Mouse (Mus musculus) midbrain, postnatal 0 days (tissue): ENCODE measurements around the gene Gm20547. TPM values are rescaled to one million over a fixed set of nuclear protein-coding genes. Genes with fewer than 3 reads are reported as not detected.
A peak's percentile ranks its signal among the peaks of the same experiment; 100 is the strongest.

Experiments
- ATAC-seq: fragments of 200-750 bp; cut with Nextera tagmentation; 2 replicates; pipeline ENCODE4 v1.8.0; 2017; ENCODE audit warnings: moderate number of reproducible peaks, mild to moderate bottlenecking, moderate TSS enrichment, moderate library complexity; ENCODE audit not compliant: low FRiP score
- DNase-seq: peaks from one replicate; pipeline ENCODE4 v3.0.0-alpha.2; 2015; ENCODE audit warnings: low spot score
- H3K27ac ChIP-seq: fragments of 300-500 bp; sonication (generic); 2 replicates; pipeline ENCODE4 v1.5.1; 2014; ENCODE audit warnings: low read depth, mild to moderate bottlenecking, low read length, mixed read lengths
- H3K27me3 ChIP-seq: fragments of 300-500 bp; sonication (generic); 2 replicates; pipeline ENCODE4 v1.6.1; 2014; ENCODE audit warnings: low read length, control low read depth, mixed read lengths; ENCODE audit not compliant: insufficient read depth
- H3K36me3 ChIP-seq: fragments of 300-500 bp; sonication (generic); 2 replicates; pipeline ENCODE4 v1.6.1; 2014; ENCODE audit warnings: low read length, control low read depth, mixed read lengths; ENCODE audit not compliant: insufficient read depth
- H3K4me1 ChIP-seq: fragments of 300-500 bp; sonication (generic); 2 replicates; pipeline ENCODE4 v1.6.1; 2014; ENCODE audit warnings: mild to moderate bottlenecking, control low read depth, antibody characterized with exemption, low read length, mixed read lengths; ENCODE audit not compliant: insufficient read depth
- H3K4me2 ChIP-seq: fragments of 300-500 bp; sonication (generic); 2 replicates; pipeline ENCODE4 v1.6.1; 2014; ENCODE audit warnings: low read depth, mild to moderate bottlenecking, low read length, mixed read lengths; ENCODE audit not compliant: poor library complexity, severe bottlenecking
- H3K4me3 ChIP-seq: fragments of 300-500 bp; sonication (generic); 2 replicates; pipeline ENCODE4 v1.5.1; 2014; ENCODE audit warnings: low read depth, mild to moderate bottlenecking, low read length, moderate library complexity
- H3K9ac ChIP-seq: fragments of 300-500 bp; sonication (generic); replicated peaks from 2 replicates; pipeline ENCODE4 v1.6.1; 2014; ENCODE audit warnings: mild to moderate bottlenecking, low read length, moderate library complexity, mixed read lengths; ENCODE audit not compliant: poor library complexity, severe bottlenecking
- H3K9me3 ChIP-seq: fragments of 300-500 bp; sonication (generic); 2 replicates; pipeline ENCODE4 v1.6.1; 2016; ENCODE audit warnings: low read length, control low read depth
- CTCF ChIP-seq: IDR thresholded peaks from 2 replicates; pipeline ENCODE4 v1.5.1; 2016; ENCODE audit warnings: antibody characterized with exemption, mild to moderate bottlenecking
- WGBS: fragments of 180-500 bp; shearing (Covaris S2); extraction: QIAGEN DNeasy Blood & Tissue Kit; methylation state at CpG from one replicate; pipeline ENCODE4 v1.1.7; 2014; 5-methylcytosine and 5-hydroxymethylcytosine counted together
- polyA plus RNA-seq: library from polyadenylated mRNA; unstranded; fragments of >200 nt; fragmentation: Nextera tagmentation; extraction: Ambion mirVana; gene quantifications from 2 replicates; pipeline ENCODE4 v1.2.1, GENCODE M21; 2015
- total RNA-seq: library from RNA; depleted of rRNA; stranded (reverse); fragments of >200 nt; gene quantifications from 2 replicates; pipeline ENCODE4 v1.2.3, GENCODE M21; 2014; rRNA removed

Gene Gm20547
- total RNA-seq (not detected in 2 replicates), polyA plus RNA-seq (0.10 and 0.25 TPM in 2 replicates)

DNA sequence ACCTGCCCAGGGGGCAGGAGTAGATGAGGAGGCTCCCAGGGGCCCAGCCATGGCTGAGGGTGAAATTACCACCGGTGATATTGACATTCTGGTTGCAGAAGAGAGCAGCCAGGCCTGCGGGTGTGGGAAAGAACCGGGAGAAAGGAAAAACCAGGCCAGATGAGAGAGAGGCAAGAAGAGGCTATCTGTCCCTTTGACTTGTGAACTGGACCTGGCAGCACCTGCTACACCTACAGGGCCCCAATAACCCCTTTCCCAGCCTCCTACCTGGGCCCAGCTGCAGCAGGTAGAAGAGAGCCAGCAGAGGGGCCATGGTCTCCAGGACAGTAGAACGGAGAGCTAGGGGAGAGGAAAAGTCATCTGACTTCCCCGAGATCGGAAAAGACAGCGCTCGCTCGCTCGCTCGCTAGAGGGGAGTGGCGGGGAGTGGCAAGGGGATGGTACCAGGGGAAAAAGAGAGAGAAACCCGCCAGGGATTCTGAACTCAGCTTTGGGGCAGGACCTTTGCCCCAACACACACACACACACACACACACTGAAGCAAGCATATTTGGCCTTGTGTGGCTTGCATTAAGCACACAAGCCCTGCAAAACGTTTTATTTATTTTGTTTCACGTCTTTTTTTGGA, at the start of gene Gm20547:
TSS of gene Gm20547 (minus strand) at position 360 of the 628 bp plus-strand sequence.
- H3K4me2 ChIP-seq = peak within 1 kb of the TSS; percentile 9; the same call in 1 of the 2 replicates
- TF ChIP-seq CTCF = no peak
- whole genome bisulfite sequencing = 7% methylated on average over 15 of the region's 15 CpGs

DNA sequence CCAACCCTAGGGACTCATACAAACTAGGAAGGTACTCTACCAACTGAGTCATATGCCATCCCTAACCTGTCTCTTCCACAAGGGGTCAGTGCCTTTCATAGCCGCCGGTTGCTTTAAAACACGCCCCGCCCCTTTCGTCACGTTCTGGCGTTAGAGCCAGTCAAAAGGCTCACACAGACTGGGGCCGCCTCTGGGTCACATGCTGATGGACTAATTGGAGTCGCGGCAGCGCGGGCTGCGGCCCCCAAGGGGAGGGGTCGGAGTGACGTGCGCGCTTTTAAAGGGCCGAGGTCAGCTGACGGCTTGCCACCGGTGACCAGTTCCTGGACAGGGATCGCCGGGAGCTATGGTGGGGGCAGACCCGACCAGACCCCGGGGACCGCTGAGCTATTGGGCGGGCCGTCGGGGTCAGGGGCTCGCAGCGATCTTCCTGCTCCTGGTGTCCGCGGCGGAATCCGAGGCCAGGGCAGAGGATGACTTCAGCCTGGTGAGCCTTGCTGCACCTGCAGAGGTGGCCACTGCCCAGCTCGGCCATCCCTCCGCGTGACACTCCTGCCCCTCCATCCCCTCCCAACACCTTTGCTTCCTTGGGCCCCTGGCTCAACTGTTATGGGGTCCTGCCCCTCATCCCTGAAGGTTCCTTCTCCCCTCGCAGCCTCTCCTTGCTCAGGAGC, 49.4 kb upstream of the Gm20547 start, which contains the start of gene Neu1:
TSS of gene Neu1 (plus strand) at position 193 of the 674 bp plus-strand sequence.
- peak within 1 kb of the TSS; percentile 69 for H3K27ac ChIP-seq
- 0 out of 2 replicates have a peak, but pooled peaks cover 3% of the 10 kb centered on the region for H3K4me1 ChIP-seq
- no peaks in the 10 kb centered on the region for H3K27me3 ChIP-seq
- peak; percentile 99 for DNase-seq
- ATAC-seq = peak; percentile 98
- peak within 1 kb of the TSS; percentile 94 for H3K4me2 ChIP-seq
- under 1% methylated on average over 35 of the region's 38 CpGs for WGBS
- H3K4me3 ChIP-seq = peak within 1 kb of the TSS; percentile 66
- peak within 1 kb of the TSS; percentile 81 for H3K9ac ChIP-seq
- H3K36me3 ChIP-seq = peaks cover 16% of the 10 kb centered on the region
- H3K9me3 ChIP-seq = no peaks in the 10 kb centered on the region
- peak; percentile 90 for TF ChIP-seq CTCF

More for the DNA sequence above, at the start of gene Gm20547:
- no peaks in the 10 kb centered on the region for H3K9me3 ChIP-seq
- H3K27ac ChIP-seq = no peak within 1 kb of the TSS
- H3K4me1 ChIP-seq = no peaks in the 10 kb centered on the region
- no peak within 1 kb of the TSS for H3K4me3 ChIP-seq
- 0 out of 2 replicates have a peak, but pooled peaks cover 6% of the 10 kb centered on the region for H3K27me3 ChIP-seq
- H3K9ac ChIP-seq = no peak within 1 kb of the TSS
- H3K36me3 ChIP-seq = no peaks in the 10 kb centered on the region
- DNase-seq = no peak
- ATAC-seq = no peak

DNA sequence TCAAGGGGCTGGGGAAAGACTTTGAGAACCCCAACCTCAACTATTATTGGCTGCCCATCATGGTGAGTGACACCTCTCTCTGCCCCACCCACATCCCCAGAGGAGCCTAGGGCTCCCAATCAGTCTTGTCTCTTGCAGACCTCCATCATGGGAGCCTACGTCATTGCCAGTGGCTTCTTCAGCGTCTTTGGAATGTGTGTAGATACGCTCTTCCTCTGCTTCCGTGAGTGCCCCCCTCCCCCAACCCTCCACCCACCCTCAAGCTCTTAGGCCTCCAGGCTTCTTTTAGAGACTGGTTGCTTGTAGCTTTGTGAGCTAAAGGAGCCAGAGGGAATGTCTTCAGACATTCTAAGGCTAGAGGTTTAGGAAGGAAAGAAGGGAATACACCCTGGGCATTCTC, 47.0 kb upstream of the Gm20547 start:
- TF ChIP-seq CTCF = no peak
- no peak for ATAC-seq
- Histone ChIP-seq H3K4me1 (0 out of 2 replicates have a peak, but pooled peaks cover 3% of the 10 kb centered on the region), H3K4me2 (no peak overlapping the region), H3K27me3 (no peaks in the 10 kb centered on the region), H3K27ac (no peak overlapping the region), H3K36me3 (peaks cover 3% of the 10 kb centered on the region; the same call in 1 of the 2 replicates), H3K9ac (no peak overlapping the region), H3K9me3 (no peaks in the 10 kb centered on the region), H3K4me3 (no peak overlapping the region)
- no peak for DNase-seq
- 67% methylated on average over 4 of the region's 4 CpGs for WGBS

- Histone ChIP-seq H3K4me3 (no peak overlapping the region), H3K36me3 (no peaks in the 10 kb centered on the region), H3K27ac (no peak overlapping the region), H3K4me1 (0 out of 2 replicates have a peak, but pooled peaks cover 2% of the 10 kb centered on the region), H3K4me2 (no peak overlapping the region), H3K9ac (no peak overlapping the region), H3K27me3 (no peaks in the 10 kb centered on the region), H3K9me3 (no peaks in the 10 kb centered on the region)
- 86% methylated on average over 18 of the region's 18 CpGs for WGBS
- no peak for TF ChIP-seq CTCF
- ATAC-seq (no peak), DNase-seq (no peak)
Observed at GRCm38 (mm10) chr17:34927306-34928019, 45.6 kb upstream of the Gm20547 start.

DNA sequence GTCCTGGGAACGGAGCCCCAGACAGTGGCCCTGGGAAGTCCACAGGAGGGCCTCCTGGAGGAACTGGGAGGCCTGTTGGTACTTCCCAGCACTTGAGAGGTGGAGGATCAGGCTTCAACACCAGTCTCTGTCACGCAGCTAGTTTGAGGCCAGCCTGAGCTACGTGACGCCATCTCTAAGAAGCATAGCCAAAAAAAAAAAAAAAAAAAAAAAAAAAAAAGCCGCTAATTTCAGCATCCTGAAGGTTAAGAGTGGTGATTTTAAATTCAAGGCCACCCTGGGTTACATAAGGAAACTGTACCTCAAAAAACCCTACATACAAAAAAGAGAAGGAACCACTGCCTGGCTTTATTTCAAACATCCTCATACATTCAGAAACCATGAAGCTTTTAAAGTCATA, 42.4 kb upstream of the Gm20547 start:
- no peak for TF ChIP-seq CTCF
- Histone ChIP-seq H3K4me1 (no peaks in the 10 kb centered on the region), H3K27me3 (no peaks in the 10 kb centered on the region), H3K27ac (no peak overlapping the region), H3K4me2 (no peak overlapping the region), H3K36me3 (no peaks in the 10 kb centered on the region), H3K9me3 (no peaks in the 10 kb centered on the region), H3K4me3 (no peak overlapping the region), H3K9ac (no peak overlapping the region)
- WGBS = 66% methylated on average over 5 of the region's 5 CpGs
- DNase-seq = no peak
- ATAC-seq = no peak
